Mouse (Mus musculus) lung, embryonic 16.5 days (tissue): Measurements from ENCODE around the gene Alox5ap. TPM values are rescaled to one million over a fixed set of nuclear protein-coding genes. Genes with fewer than 3 reads are reported as not detected.

Source experiments
- ATAC-seq: fragments of 200-750 bp; cut with Nextera tagmentation; 2 replicates; pipeline ENCODE4 v1.8.0; 2017; ENCODE audit warnings: low read depth, mild to moderate bottlenecking, moderate library complexity
- H3K27ac ChIP-seq: fragments of 300-500 bp; sonication (generic); 2 replicates; pipeline ENCODE4 v1.5.1; 2014; ENCODE audit warnings: mild to moderate bottlenecking, control low read depth, low read length
- H3K27me3 ChIP-seq: fragments of 300-500 bp; sonication (generic); 2 replicates; pipeline ENCODE4 v1.6.1; 2014; ENCODE audit warnings: low read depth, low read length, mixed read lengths; ENCODE audit not compliant: control insufficient read depth, insufficient read depth
- H3K36me3 ChIP-seq: fragments of 300-500 bp; sonication (generic); 2 replicates; pipeline ENCODE4 v1.6.1; 2014; ENCODE audit warnings: low read length; ENCODE audit not compliant: control insufficient read depth, insufficient read depth
- H3K4me1 ChIP-seq: fragments of 300-500 bp; sonication (generic); replicated peaks from 2 replicates; pipeline ENCODE4 v1.6.1; 2014; ENCODE audit warnings: low read length, mixed read lengths; ENCODE audit not compliant: control insufficient read depth, insufficient read depth
- H3K4me2 ChIP-seq: fragments of 300-500 bp; sonication (generic); 2 replicates; pipeline ENCODE4 v1.6.1; 2014; ENCODE audit warnings: low read depth, low read length, control low read depth
- H3K4me3 ChIP-seq: fragments of 300-500 bp; sonication (generic); 2 replicates; pipeline ENCODE4 v1.5.1; 2014; ENCODE audit warnings: mild to moderate bottlenecking, low read length, control low read depth
- H3K9ac ChIP-seq: fragments of 300-500 bp; sonication (generic); 2 replicates; pipeline ENCODE4 v1.6.1; 2014; ENCODE audit warnings: low read length, control low read depth
- H3K9me3 ChIP-seq: fragments of 300-500 bp; sonication (generic); 2 replicates; pipeline ENCODE4 v1.6.1; 2016; ENCODE audit warnings: low read length; ENCODE audit not compliant: control insufficient read depth
- WGBS: fragments of 180-500 bp; shearing (Covaris S2); extraction: QIAGEN DNeasy Blood & Tissue Kit; methylation state at CpG from one replicate; pipeline ENCODE4 v1.1.7; 2014; 5-methylcytosine and 5-hydroxymethylcytosine counted together
- polyA plus RNA-seq: library from polyadenylated mRNA; unstranded; fragments of >200 nt; fragmentation: Nextera tagmentation; extraction: Ambion mirVana; gene quantifications from 2 replicates; pipeline ENCODE4 v1.2.1, GENCODE M21; 2015

Gene Alox5ap
- polyA plus RNA-seq, 1 experiment from 2014 or later: 22.0 TPM

- peaks cover 20% of the 10 kb centered on the region for H3K4me1 ChIP-seq
- H3K4me3 ChIP-seq: no peak overlapping the region
- H3K27me3 ChIP-seq: no peaks in the 10 kb centered on the region
- no peak overlapping the region for H3K4me2 ChIP-seq
- 24% methylated on average over 4 of the region's 4 CpGs for WGBS
- H3K9ac ChIP-seq: no peak overlapping the region
- H3K36me3 ChIP-seq: no peaks in the 10 kb centered on the region
- no peaks in the 10 kb centered on the region for H3K9me3 ChIP-seq
- no peak overlapping the region for H3K27ac ChIP-seq
- ATAC-seq: no peak
Measured at GRCm38 (mm10) chr5:149316926-149317325, 52.4 kb downstream of the Alox5ap start.

GRCm38 (mm10) chr5:149319874-149320323 lies 55.3 kb downstream of the Alox5ap start:
- Histone ChIP-seq H3K9me3 (no peaks in the 10 kb centered on the region), H3K27me3 (no peaks in the 10 kb centered on the region), H3K4me2 (peak overlapping the region; percentile 45), H3K4me1 (peaks cover 27% of the 10 kb centered on the region), H3K9ac (peak overlapping the region; percentile 45), H3K36me3 (no peaks in the 10 kb centered on the region), H3K4me3 (no peak overlapping the region), H3K27ac (peak overlapping the region; percentile 84)
- ATAC-seq: no peak
- WGBS: 27% methylated on average over 9 of the region's 9 CpGs

GRCm38 (mm10) chr5:149320534-149321482 lies 56.2 kb downstream of the Alox5ap start:
- H3K4me3 ChIP-seq: no peak overlapping the region
- H3K27me3 ChIP-seq: no peaks in the 10 kb centered on the region
- H3K4me2 ChIP-seq: peak overlapping the region; percentile 45
- no peaks in the 10 kb centered on the region for H3K9me3 ChIP-seq
- peak overlapping the region; percentile 84 for H3K27ac ChIP-seq
- peak overlapping the region; percentile 45 for H3K9ac ChIP-seq
- peaks cover 27% of the 10 kb centered on the region for H3K4me1 ChIP-seq
- peak; percentile 85 for ATAC-seq
- H3K36me3 ChIP-seq: no peaks in the 10 kb centered on the region
- WGBS: 2% methylated on average over 15 of the region's 15 CpGs

DNA sequence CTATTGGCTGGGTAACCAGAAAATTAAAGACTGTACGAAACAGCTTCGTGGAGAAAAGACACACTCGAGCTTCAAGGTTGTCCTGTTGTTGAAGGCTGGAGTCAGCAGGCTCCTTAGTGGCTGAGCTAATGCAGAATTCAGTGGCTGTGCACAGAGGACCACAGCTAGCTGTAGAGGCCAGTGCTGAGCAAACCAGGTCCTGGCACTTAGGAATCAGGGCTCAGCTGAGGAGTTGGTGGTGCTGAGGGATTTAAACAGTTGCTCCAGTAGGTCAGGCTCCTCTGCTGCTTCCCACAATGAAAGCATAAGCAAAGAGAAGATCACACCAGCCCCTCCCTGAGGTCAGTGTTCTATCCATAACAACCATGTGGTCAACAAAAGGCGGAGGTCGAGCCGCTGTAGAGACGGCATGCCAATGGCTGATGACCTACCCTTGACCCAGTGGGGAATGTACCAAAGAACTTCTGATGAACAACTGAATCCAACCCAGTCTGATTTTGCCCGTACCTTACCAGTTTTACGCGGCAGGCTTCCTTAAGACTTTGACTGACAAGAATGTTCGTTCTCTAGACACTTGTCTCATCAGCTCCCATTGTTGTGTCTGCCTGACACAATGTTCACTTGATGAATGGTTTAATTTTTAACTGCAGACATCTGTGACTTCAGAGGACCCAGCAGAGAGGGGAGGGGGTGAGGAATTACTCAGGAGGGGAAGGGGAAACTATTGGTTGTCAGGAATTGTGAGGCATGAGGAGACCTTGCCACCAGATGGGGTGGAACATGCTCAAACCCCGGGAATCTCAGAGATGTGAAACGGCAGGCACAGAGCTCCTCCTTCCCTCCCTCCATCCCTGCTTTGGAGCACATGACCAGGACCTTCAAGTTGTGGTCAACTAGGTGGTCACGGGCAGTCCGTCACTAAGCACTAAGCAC lies 57.6 kb downstream of the Alox5ap start:
- H3K4me2 ChIP-seq: no peak overlapping the region
- no peaks in the 10 kb centered on the region for H3K27me3 ChIP-seq
- H3K9ac ChIP-seq: no peak overlapping the region
- H3K4me3 ChIP-seq: no peak overlapping the region
- H3K9me3 ChIP-seq: no peaks in the 10 kb centered on the region
- 0 out of 2 replicates have a peak overlapping the region, but pooled peaks have one; percentile 17 for H3K27ac ChIP-seq
- no peaks in the 10 kb centered on the region for H3K36me3 ChIP-seq
- WGBS: 24% methylated on average over 15 of the region's 15 CpGs
- H3K4me1 ChIP-seq: peaks cover 27% of the 10 kb centered on the region
- ATAC-seq: no peak

GRCm38 (mm10) chr5:149322938-149323553 lies 58.5 kb downstream of the Alox5ap start:
- no peak overlapping the region for H3K9ac ChIP-seq
- WGBS: 77% methylated on average over 9 of the region's 9 CpGs
- no peaks in the 10 kb centered on the region for H3K27me3 ChIP-seq
- H3K4me3 ChIP-seq: no peak overlapping the region
- peaks cover 27% of the 10 kb centered on the region for H3K4me1 ChIP-seq
- H3K36me3 ChIP-seq: no peaks in the 10 kb centered on the region
- H3K9me3 ChIP-seq: no peaks in the 10 kb centered on the region
- ATAC-seq: no peak
- H3K4me2 ChIP-seq: no peak overlapping the region
- no peak overlapping the region for H3K27ac ChIP-seq

DNA sequence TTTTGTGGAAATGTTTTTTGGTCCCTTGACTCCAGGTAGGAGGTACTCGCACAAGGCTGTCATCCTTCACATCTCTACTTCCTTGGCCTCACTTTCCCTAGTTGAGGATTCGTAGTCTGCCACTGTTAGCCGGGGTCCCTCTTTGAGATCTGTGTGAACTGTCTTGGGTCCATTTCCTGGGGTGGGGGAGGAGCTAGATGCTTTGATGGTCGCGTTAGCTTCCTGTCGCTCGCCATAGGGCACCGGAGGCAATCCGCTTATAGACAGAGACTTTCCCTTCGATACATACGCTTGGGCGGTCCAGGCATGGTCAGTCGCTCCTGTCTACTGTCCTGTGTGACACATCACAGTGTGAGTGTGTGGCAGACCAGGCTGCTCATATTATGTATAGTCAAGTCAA lies 60.2 kb downstream of the Alox5ap start:
- H3K36me3 ChIP-seq: no peaks in the 10 kb centered on the region
- 73% methylated on average over 13 of the region's 13 CpGs for WGBS
- H3K9me3 ChIP-seq: no peaks in the 10 kb centered on the region
- no peak overlapping the region for H3K9ac ChIP-seq
- H3K4me2 ChIP-seq: no peak overlapping the region
- no peak for ATAC-seq
- H3K27ac ChIP-seq: no peak overlapping the region
- no peak overlapping the region for H3K4me3 ChIP-seq
- peaks cover 30% of the 10 kb centered on the region for H3K4me1 ChIP-seq
- no peaks in the 10 kb centered on the region for H3K27me3 ChIP-seq

DNA sequence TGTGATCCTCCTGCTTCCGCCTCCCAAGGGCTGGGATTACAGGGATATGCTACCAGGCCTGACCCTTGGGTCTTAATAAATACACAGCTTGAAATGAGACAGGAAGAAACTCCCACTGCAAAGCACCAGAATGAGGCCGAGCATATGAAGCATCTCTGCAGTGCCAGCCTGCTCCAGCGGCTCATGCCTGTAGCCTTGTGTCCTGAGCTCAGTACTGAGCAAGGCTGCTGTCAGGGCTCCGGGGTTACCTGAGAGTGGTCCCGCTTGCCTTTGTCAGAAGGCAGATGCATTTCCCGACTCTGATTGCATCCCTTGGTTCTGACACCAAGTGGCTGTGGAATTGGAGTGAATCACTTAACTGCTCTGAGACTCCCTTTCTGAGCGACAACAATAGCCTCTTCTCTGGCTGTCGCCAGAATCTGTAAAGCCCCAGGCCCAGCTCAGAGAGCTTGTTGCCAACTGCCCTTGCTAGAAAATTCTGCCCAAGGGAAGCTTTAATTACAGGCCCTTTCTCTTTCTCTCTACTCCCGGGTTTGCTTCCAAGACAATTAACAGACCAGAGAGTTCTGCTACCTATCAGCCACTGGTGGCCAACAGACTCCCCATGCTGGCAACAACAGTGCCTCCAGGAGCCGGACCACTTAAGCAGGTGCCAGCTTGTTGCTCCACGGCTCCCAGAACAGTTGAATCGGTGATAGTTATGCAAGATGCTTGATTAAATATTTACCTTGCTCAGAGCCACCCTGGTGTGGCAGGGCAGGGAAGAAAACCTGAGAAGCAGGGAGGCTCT lies 64.7 kb downstream of the Alox5ap start:
- no peak overlapping the region for H3K4me2 ChIP-seq
- 50% methylated on average over 12 of the region's 12 CpGs for WGBS
- H3K4me1 ChIP-seq: peaks cover 15% of the 10 kb centered on the region
- H3K9ac ChIP-seq: no peak overlapping the region
- H3K9me3 ChIP-seq: no peaks in the 10 kb centered on the region
- peak overlapping the region; percentile 62 for H3K27ac ChIP-seq
- no peaks in the 10 kb centered on the region for H3K36me3 ChIP-seq
- no peak overlapping the region for H3K4me3 ChIP-seq
- H3K27me3 ChIP-seq: no peaks in the 10 kb centered on the region
- ATAC-seq: peak; percentile 82

DNA sequence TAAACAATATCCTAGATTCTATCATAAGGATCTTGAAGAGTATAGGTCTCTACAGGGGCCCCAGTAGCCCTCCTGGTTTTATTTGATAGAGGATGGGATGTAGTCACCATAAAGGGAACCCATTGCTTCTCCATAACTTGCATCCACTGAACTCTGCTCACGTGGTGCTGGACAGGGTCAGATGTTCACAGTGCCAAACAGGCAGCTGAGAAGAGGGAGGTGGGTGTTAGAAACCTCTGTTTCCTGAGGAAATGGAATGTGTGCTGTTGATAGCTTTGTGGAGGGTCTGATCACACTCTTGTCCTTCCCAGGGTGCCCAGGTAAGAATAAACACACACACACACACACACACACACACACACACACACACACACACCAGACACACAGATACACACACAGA lies 66.0 kb downstream of the Alox5ap start:
- WGBS: 17% methylated on average over 1 of the region's 1 CpGs

More for the DNA sequence above, 66.0 kb downstream of the Alox5ap start:
- Histone ChIP-seq H3K36me3 (no peaks in the 10 kb centered on the region), H3K4me3 (no peak overlapping the region), H3K27ac (no peak overlapping the region), H3K27me3 (no peaks in the 10 kb centered on the region), H3K4me1 (peaks cover 15% of the 10 kb centered on the region), H3K9me3 (no peaks in the 10 kb centered on the region), H3K9ac (no peak overlapping the region), H3K4me2 (no peak overlapping the region)
- no peak for ATAC-seq
